Mouse (Mus musculus): ENCODE measurements around the gene Gtf3c3.

DNA sequence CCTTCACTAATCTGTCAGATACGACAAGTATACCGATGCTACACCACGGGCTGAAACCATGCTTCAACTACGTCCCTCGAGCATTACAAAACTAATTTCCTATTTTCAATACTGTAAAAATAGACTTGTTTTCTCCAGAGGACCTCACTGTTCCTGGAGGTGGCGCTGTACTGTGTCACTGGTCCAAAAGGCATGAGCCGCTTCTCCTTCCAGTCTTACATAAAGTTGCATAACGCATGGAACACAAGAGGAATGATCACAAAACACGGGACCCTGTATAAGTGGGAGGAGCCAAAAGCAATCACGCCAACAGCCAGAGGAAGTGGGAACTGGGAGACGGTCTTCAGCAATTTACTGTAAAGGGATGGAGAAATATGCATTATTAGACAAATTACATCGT, 41.7 kb upstream of the Gtf3c3 start:
- peak; percentile 33 for TF ChIP-seq CTCF (conservative IDR thresholded peaks at IDR 0.05; ENCODE audit: low read length)
- no peak for TF ChIP-seq POU5F1 (IDR thresholded peaks at IDR 0.05; ENCODE audit: borderline replicate concordance, low read length)
